Mouse (Mus musculus): Measurements from ENCODE around the gene Dnaja4.
"Not testable (repeated sequence)": the region's sequence is repeated elsewhere in the genome, so short reads cannot be mapped to it uniquely, and the experiment has no call there.

Dnaja4 gene

GRCm38 (mm10) chr9:54698318-54699086 is at the start of gene Dnaja4:
Gene Dnaja4 (plus strand): TSS chr9:54698873.
- DNase-seq (ENCODE audit: low read depth) = peak; percentile 74

DNA sequence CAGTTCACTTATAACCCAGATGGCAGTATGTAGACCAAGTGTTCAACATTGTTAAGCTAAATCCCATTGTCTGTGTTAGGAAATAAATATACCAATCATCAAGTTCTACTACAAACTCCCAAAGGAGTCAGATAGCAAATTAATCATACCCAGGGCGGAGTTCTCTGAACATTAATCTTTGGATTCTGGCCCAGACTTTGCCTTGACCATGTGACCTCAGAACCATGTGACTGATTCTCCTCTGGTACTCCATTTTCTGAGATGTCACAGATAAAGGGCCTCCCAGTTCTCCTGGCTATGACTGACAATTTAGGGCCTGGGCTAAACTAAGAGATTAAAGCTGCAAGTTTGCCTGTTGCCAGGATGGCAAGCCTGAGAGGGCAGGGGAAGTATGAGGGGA is 49.3 kb upstream of the Dnaja4 start:
- DNase-seq (ENCODE audit: low read depth) = no peak

GRCm38 (mm10) chr9:54652778-54653177 is 45.9 kb upstream of the Dnaja4 start:
- no peak for DNase-seq (ENCODE audit: low read depth)

DNA sequence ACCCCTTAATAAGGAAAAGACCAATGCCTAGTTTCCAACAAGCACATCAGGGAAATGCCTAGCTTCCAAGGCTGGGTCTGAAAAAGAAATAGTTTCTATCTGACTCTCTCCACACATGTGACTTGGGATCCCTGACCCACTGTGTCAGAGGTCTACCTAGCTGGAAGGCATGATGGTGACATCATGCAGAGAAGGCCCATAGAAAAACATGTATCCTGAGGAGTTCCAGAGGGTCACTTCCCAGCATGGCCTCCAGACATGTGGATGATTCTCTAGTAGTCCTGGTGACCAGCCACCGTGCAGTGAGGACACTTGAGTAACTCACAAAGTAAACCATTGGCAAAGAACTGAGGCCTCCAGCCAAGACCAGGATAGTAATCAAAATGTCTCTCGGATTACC is 42.8 kb upstream of the Dnaja4 start:
- no peak for DNase-seq (ENCODE audit: low read depth)

GRCm38 (mm10) chr9:54656402-54656801 is 42.3 kb upstream of the Dnaja4 start:
- no peak for DNase-seq (ENCODE audit: low read depth)

DNA sequence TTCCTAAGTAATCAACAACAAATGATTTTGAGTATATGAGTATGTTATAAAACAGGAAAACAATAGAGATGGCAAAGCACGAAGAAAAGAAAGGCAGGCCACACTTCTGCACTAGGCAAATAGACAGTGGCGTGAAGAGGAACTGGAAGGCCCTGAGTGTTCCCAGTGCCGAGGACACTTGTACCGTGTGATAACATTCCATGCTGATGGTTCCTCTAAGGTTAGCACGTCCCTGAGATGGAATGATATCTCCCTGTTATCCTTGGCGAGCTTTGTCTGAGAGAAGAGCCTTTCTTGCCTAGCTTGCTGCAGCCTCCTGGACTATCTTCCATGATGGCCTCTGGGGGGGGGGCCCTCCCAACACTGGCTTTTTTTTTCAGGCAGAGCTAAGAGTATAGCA is 39.9 kb upstream of the Dnaja4 start:
- no peak for DNase-seq (ENCODE audit: low read depth)

- no peak for DNase-seq (ENCODE audit: low read depth)
Observed at GRCm38 (mm10) chr9:54661605-54662377, 36.9 kb upstream of the Dnaja4 start, which contains the start of gene Acsbg1. Gene Acsbg1 (minus strand): TSS chr9:54661870.

GRCm38 (mm10) chr9:54664358-54664757 is 34.3 kb upstream of the Dnaja4 start:
- no peak for DNase-seq (ENCODE audit: low read depth)

DNA sequence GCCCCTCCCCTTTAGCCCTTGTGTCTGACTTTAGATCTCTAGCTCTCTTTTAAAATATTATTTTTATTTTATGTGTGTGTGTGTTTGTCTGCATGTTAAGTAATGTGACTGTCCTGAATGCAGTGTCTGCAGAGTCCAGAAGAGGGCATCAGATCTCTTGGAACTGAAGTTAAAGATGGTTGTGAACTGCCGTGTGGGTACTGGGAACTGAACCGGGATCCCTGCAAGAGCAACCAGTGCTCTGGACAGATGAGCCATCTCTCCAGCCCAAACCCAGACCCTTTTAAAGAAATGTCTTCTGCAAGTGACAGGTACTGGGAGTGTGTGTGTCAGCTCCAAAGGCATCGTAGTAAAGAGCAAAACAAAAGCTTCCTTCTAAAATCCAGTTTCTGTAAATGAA is 32.6 kb upstream of the Dnaja4 start:
- DNase-seq (ENCODE audit: low read depth) = no peak

DNA sequence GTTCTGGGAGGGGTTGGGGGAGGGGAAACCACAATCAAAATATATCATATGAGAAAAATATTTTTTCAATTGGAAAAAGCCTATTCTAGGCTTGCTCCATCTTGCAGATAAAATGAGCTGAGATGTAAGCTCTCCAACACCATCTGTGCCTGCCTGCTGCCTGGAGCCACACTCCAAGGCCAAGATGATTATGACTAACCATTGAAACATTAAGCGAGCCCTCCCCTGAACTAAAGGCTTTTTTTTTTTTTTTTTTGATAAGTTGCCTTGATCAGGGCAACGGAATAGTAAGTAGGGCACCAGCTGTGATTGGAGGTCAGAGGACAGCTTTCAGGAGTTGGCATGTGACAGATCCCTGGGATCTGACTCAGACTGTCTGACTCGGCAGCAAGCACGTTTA is 30.2 kb upstream of the Dnaja4 start:
- DNase-seq (ENCODE audit: low read depth) = no peak

DNA sequence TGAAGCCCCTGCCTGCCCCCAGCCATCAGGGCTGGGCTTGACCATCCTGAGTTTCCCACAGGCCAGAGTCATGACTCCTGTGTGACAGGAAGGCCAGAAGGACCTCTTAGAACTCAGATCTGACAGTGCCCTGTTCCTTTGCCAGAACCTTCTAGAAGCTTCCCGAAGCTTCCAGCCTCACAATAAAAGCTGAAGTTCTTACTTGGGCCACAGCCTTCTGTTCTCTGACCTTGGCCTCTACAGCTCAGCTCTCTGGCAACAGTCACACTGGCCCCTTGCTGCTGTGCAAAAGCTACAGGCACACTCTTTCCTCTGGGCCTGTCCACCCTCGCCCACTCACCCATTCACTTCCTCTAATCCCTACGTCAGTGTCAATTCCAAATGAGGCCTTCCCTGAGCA is 26.7 kb upstream of the Dnaja4 start:
- no peak for DNase-seq (ENCODE audit: low read depth)

DNA sequence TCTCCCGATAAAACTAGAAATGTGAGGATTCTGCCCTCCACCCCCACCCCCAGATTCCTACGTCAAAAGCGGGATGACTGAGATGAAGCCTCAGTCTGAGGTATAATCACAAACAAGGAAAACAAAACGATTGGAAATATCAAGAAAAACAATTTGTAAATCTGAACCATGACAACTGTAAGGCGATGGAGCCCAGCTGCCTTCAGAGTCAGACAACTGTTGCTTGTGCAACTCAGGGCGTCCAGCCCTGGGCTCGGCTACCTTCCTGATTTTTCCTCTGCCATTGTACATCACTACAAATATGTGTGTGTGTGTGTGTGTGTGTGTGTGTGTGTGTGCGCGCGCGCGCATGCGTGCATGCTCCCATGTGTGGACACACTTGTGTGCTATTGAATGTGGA is 24.8 kb upstream of the Dnaja4 start:
- no peak for DNase-seq (ENCODE audit: low read depth)

DNA sequence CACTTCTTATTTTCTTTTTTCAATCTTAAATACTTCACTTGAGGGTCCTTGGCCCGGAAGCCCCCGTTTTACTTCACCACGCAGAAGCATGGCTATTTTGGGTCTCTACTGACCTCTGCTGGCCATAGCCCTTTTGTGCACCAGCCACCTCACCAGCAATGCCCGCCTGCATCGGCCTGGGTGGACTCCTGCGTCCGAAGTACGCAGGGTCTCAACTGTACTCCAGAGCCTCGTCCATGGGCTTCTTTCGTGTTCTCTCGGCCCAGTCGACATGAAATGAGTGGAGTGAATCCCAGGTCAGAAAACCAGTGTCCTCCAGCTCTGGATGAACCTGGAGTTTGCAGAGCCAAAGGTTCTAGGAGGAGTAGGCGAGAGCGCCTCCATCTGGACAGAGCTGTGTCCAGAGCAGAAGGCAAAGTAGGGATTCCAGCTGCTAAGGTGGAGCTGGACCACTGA is 22.1 kb upstream of the Dnaja4 start:
- no peak for DNase-seq (ENCODE audit: low read depth)

DNA sequence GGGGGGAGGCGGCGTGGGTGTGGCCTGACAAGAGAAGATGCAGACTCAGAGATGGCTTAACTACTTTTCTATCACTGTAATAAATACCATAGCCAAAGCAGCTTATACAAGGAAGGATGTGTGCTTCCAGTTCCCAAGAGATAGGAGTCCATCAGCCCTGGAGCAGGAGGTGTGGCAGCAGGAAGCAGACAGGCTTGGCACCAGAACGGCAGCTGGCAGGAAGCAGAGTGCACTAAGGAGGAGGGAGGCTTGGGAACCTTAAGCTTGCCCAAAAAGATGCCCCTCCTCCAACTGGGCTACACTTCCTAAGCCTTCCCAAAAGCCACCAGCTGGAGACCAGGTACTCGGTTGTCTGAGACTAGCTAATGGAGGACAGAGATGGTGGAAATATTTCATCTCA is 15.8 kb upstream of the Dnaja4 start:
- no peak for DNase-seq (ENCODE audit: low read depth)

DNA sequence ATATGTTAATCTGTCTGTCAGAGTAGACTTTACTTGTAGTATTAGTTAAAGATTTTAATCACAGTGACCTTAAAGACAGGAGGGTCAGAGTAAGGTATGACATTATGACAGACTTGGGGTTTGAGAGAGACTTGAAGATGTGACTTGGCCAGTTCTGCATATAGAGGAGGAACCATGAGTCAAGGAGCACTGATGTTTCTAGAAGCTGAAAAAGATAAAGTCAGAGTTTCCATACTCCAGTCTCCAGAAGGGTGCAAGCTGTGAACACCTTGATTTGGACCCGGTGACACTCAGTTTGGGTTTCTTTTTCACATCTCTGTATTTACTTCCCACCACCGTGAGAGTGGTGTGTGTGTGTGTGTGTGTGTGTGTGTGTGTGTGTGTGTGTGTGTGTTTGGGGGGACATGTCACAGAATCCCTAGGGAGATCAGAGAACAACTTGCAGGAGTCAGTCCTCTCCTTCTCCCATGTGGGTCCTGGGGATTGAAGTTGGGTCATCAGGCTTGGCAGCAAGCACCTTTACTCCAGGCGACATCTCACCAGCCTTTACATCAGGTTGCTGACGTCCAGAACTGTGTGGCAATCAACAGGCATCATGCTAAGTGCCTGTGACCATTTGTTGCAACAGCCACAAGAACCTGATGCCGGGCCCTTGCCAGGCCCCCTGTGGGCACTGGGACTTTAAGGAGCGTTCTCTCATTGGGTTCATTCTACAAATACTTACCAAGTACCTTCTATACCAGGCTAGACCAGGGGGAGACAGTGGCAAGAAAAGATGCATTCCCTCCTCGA is 14.7 kb upstream of the Dnaja4 start:
- no peak for DNase-seq (ENCODE audit: low read depth)

DNA sequence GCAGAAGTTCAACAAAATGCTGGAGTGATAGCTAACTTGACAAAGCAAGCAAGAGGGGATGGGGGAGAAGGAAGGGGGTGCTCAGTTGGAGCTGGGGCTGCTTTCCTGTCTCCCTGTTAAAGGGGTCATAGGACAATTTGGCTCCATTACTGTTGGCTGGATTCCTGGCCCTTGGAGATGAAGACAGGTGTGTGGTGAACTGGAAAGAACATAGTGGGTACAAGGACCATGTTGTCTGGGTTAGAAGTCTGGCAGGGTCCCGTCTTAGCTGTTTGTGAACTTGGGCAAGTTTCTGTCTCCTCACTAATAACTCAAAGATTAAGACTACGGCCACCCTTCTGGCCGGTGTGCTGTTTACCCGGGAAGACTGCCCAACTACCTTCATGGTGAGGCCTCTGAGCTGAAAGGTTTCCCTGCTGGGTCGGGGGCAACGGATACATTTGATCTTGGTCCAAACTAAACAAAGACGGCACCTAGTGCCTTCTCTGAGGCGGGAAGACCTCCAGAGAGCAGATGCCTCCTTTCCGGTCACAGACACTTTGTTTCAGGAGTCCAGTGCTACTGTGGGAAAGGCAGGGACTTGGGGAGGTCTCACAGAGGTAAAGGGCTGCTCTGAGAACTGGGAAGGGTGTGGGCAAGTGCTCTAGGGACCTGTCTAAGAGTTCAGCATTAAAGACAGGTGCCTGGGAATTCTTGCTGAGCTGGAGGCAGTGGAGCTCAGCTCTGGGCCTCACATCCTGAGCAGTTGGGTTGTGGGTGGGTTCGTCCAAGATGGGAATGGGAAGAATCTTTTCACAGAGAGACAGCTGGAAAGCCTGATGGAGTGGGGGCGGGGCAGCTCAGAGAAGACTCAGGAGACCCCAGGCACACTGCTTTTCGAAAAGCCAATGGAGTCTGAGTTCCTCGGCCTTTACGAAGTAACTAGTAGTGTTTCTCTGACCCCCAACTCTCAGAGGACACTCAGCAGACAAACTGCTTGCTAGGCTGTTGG is 11.1 kb upstream of the Dnaja4 start:
- no peak for DNase-seq (ENCODE audit: low read depth)

GRCm38 (mm10) chr9:54689446-54689845 is 9.2 kb upstream of the Dnaja4 start:
- DNase-seq (ENCODE audit: low read depth) = no peak

DNA sequence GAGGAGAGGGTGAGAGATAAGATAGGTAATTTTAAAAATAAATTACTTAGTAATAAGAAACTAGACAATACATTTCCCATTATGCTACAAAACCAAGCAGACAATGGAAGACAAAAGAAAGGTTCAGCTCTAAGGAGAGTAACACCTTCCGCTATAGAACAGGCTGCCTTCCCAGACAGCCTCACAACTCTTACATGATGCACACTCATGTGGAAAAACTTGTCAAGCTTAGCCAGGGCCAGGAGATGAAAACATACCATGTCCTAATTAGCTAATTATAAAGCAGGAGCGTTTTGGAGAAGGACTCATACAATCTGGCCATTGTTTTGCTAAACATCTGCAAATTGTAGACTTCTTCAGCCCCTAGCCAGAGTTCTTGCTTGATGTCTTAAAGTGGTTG is 8.0 kb upstream of the Dnaja4 start:
- DNase-seq (ENCODE audit: low read depth) = not testable (repeated sequence)

- DNase-seq (ENCODE audit: low read depth) = not testable (repeated sequence)
Observed at GRCm38 (mm10) chr9:54691241-54691805, 7.3 kb upstream of the Dnaja4 start.

DNA sequence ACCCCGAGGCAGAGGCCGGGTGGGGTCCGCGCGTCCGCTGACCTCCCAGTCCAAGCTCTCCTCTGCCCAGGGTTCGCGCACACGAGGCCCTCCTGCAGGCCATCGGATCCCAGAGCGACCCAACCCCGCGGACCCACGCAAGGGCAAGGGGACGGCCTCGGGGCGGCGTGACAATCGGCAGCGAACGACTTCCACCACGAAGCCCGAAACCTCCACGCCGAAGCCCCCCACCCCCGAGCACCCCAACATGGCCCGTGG is 343 bp downstream of the Dnaja4 start:
- no peak for DNase-seq (ENCODE audit: low read depth)
